Mouse (Mus musculus) adrenal gland, postnatal 4 days (tissue): ENCODE measurements around the gene Mef2a. TPM values are rescaled to one million over a fixed set of nuclear protein-coding genes. Genes with fewer than 3 reads are reported as not detected.
"Not testable (repeated sequence)": the region's sequence is repeated elsewhere in the genome, so short reads cannot be mapped to it uniquely, and the experiment has no call there.

Experiments
- DNase-seq, 2 experiments: peaks; one replicate each; pipeline ENCODE4 v3.0.0; 2021 to 2022; ENCODE audit warnings: low spot score in 2 of 2, mixed read lengths in 2 of 2
- total RNA-seq, 2 experiments: library from RNA; stranded (reverse); gene quantifications; 2 replicates each; pipeline ENCODE4 v1.2.3; 2021

Gene Mef2a
- total RNA-seq, 2 experiments from 2014 or later = 70.1 to 71.6 TPM

DNA sequence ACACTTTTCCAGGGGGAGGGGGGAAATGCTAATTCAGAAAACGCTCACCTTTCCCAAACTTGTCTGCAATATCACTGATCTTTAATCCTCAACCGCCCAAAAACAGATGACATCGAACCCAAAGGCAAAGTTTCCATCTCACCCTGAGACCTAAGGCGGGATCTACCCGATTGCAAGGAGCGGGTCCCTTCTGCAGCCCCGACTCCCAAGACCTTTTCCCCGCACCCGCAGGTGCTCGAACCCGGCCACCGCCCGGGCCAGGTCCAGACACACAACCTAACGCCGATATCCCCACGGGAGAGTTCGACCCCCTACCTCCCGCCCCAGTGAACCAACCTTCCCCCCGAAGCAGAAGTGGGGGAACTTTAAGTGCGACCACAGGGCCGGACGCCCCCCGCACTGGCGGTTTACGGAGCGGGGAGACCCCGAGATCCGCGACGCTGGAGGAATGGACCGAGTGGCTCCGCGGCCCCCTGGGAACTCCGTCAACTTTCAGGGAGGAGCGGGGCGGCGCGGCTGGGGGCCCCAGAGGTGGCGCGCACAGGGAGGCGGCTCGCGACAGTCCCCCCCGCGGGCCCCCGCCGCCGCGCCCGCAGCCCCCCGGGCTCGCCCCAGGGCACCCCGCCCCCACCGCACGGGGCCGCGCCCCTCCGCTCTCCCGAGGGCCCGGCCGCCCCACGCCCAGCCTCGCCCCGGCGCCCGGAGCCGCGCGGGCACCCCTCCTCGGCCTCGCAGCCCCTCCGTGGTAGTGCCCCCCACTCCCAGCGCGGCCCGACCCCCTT lies 576 bp downstream of the Mef2a start:
- peak; percentile 8 for DNase-seq

- DNase-seq = no peak
These were observed 1.2 kb downstream of the Mef2a start for GRCm38 (mm10) chr7:67371351-67371890.

- DNase-seq = no peak
These were observed 3.0 kb downstream of the Mef2a start for GRCm38 (mm10) chr7:67369645-67370044.

DNA sequence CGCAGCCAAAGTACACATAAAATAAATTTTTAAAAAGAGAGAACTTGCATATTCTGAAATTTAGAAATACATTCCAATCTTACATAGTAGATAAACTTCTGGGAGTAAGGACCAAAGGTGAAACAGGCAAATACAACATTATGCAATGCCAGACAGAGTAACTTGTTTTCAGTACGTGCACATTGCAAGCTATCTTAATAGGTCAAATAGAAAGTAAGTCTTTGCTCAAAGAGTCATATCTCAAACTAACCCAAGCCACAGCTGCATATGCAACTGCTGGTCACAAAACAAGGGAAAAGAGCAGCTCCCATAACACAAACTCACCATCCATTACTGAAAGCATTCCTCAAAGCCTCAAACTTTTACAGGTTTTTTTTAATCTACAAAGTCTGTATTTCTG lies 4.3 kb downstream of the Mef2a start:
- no peak for DNase-seq

GRCm38 (mm10) chr7:67360588-67360987 lies 12.1 kb downstream of the Mef2a start:
- no peak for DNase-seq

DNA sequence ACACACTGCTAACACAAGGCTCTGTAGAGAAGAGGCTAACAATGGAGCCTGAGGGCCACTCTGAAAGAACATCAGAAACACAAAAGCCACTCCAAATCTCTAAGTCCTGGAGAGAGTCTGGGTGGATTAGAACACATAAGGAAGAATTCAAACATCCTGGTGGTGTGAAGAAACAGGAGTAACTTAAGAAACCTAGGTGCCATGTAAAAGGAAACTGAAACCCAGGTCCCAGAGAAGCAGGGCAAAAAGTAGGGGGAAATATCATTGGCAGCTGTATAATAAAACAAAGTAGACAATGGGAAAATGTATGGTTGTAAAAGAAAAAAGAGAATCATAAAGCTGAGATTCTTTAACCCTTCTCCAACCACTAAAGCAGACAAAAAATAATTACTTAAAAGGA lies 12.8 kb downstream of the Mef2a start:
- DNase-seq = no peak

GRCm38 (mm10) chr7:67355870-67356269 lies 16.8 kb downstream of the Mef2a start:
- no peak for DNase-seq

- DNase-seq = no peak
These were observed 19.0 kb downstream of the Mef2a start for GRCm38 (mm10) chr7:67353667-67354066.

- no peak for DNase-seq
These were observed 19.7 kb downstream of the Mef2a start for GRCm38 (mm10) chr7:67352989-67353388.

- DNase-seq = no peak
These were observed 28.2 kb downstream of the Mef2a start for GRCm38 (mm10) chr7:67344443-67344842.

DNA sequence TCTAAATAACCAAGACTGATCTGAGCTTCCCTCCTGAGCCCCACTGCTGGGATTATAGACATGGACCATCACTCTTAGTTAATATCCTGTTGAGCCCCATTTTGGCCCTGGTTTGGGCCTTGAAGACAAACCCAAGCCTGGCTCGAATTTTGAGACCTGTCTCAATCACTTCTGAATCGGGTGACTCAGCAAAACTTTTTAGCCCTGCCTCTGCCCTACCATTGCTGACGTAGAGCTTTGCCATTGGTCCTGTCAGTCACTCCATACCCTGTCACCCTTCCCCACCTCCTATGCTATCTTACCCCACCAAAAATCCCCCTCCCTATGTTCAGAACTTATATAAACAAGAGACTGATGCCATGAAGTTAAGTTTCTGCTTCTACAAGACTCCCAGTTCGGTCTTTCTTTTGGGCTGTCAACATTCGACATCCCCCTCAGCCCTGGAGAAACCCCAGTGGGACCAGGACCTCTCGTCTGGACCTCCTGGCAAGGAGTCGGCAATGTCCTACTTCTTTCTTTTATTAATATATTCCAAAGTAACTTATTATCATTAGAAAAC lies 30.5 kb downstream of the Mef2a start:
- no peak for DNase-seq

DNA sequence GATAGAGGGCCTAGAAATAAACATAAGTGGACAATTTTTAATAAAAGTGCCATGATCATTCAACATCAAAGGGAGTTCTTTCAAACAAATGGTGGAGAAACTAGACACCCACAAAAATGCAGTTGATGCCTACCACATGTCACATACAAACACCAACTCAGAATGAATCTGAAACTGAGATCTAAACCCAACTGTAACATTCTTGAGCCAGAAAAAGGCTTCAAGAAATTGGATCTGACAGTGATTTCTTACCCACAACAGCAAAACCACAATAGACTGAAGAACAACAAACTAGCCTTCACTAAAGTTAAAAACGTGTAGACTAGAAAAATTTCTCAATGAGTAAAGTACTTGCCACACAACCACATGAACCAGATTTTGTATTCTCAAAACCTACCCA lies 52.3 kb downstream of the Mef2a start:
- DNase-seq = no peak

DNA sequence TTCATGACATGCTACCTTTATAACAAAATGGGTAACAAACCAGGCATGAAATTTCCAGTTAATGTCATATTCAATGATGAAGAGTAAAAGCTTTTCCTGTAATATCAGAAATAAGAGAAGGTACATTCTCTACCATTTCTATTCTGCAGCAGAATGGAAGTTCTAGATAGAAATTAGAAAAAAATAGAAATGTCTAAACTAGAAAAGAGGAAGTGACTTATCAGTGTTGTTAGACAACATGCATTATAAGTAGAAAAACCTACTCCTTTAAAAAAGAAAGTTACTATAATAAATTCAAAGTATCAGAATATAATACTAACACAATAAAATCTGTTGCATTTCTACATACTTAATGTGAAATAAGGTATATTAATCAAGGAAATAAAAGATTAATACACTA lies 54.0 kb downstream of the Mef2a start:
- DNase-seq = no peak

GRCm38 (mm10) chr7:67313200-67313599 lies 59.5 kb downstream of the Mef2a start:
- DNase-seq = no peak

GRCm38 (mm10) chr7:67310151-67310550 lies 62.5 kb downstream of the Mef2a start:
- no peak for DNase-seq

GRCm38 (mm10) chr7:67308102-67308501 lies 64.6 kb downstream of the Mef2a start:
- DNase-seq = no peak

DNA sequence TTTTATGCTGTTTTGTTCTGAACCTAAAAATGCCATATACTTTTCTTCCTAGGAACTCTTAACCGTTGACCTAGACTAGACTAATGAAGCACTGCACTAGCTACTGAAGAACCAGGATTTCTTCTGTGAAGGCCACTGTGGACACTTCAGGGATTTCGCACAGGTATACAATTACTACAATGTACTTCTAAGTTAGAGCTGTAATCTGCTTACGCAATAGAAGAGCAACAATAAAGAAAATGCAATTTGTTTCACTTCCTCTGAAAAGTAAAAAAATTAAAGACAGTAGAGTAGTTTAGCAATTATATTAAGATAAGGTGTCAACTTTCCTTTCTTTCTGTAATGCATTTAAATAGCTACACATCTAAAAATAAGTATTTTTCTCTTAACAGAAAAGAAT lies 65.6 kb downstream of the Mef2a start:
- DNase-seq = no peak

DNA sequence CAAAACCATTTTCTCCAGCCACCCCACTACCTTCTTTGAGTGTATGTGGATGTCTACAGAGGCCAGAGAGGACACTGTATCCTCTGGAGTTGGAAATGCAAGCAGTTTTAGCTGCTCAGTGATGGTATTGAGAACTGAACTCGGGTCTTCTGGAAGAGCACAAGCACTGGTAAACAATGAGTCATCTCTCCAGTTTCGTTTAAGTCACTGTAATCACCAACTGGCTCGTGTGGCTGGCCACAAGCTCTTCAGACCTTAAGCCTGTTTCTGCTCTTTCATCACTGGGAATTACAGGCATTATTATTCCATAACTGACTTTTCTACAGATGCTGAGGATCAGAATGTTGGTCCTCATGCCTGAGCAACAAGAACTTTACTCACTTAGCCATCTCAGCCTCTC lies 67.7 kb downstream of the Mef2a start:
- DNase-seq = no peak

- no peak for DNase-seq
These were observed 76.2 kb downstream of the Mef2a start for GRCm38 (mm10) chr7:67296419-67296818.

DNA sequence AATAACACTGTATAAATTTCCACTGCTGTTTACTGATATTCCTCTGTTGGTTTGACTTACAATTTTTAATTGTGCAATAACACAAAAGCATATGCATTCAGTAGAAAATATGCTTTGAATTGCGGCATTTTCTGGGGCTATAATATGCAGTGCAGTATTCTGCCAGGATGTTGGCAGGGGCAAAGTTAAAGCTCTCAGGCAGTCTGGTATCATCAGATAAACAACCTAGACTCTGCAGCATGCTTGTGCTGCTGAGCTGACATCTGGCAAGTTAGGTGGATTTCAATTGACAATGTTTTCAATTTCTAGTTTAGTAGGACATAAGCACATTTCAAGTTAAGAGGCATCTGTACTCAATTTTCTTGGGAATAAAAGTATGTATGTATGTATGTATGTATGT lies 81.3 kb downstream of the Mef2a start:
- no peak for DNase-seq

GRCm38 (mm10) chr7:67287456-67287855 lies 85.2 kb downstream of the Mef2a start:
- DNase-seq = no peak

GRCm38 (mm10) chr7:67283581-67283980 lies 89.1 kb downstream of the Mef2a start:
- DNase-seq = no peak

DNA sequence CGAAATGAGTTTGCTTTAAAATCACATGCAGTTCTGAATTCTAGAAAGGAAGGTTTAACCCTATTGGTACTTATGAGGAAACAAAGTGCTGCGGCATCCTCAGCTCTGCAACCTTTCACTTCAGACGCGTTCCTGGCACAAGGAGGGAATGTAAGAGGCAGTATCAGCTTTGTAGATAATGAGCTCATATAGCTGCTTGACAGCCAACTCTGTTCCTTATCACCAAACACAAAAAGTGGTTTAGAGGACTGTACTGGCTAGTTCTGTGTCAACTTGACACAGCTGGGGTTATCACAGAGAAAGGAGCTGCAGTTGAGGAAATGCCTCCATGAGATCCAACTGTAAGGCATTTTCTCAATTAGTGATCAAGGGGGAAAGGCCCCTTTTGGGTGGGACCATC lies 102.2 kb downstream of the Mef2a start:
- DNase-seq = not testable (repeated sequence)
